Mouse (Mus musculus) C2C12 (cell line): ENCODE measurements around the gene Hdac8.

Source experiments
- CTCF ChIP-seq: IDR thresholded peaks from one replicate; pipeline ENCODE4 v1.5.1; 2011; ENCODE audit not compliant: control insufficient read depth, insufficient read depth, insufficient read length
- MAX ChIP-seq: IDR thresholded peaks from one replicate; pipeline ENCODE4 v1.6.1; 2011; ENCODE audit warnings: mild to moderate bottlenecking, control low read depth
- MYOD1 ChIP-seq: IDR thresholded peaks from one replicate; pipeline ENCODE4 v1.6.1; 2011; ENCODE audit warnings: low read depth; ENCODE audit not compliant: control insufficient read depth, insufficient read length
- MYOG ChIP-seq: IDR thresholded peaks from one replicate; pipeline ENCODE4 v1.6.1; 2011; ENCODE audit not compliant: control insufficient read depth, insufficient read length; ENCODE audit errors: extremely low read depth

DNA sequence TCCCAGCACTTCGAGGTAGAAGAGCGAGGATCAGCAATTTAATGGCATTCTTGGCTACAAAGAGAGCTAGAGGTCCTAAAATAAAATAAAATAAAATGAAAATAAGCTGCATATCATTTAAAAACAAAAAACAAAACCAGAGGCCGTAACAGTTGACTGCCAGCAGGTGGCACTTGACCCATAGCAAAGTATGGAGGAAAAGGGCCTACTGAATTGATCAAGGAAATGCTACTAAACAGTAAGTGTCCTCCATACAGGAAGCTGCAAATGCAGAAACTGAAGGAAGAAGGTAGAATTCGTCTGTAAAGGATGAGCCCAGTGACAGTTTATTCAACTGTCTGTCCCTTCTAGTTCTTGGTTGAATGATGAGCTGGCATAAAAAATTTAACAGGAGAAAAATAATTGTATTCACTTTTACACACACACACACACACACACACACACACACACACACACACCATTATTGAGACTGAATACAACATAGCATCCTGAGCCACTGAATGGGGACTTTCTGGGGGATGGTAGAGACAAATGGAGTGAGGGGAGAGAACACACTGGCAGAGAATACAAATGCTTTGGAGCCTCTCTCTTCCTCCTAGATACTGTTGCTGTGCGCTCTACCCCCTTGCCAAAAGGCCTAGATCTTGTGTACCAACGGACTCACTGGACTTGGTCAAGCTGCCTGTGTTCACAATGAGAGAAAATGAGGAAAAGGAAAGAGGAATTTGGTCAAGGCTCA lies 11.0 kb downstream of the Hdac8 start:
- no peak for TF ChIP-seq CTCF
- no peak for TF ChIP-seq MYOD1
- TF ChIP-seq MAX = no peak
- TF ChIP-seq MYOG = no peak
